Comparison of ENCODE assay signal across 8 mouse cellular contexts in the genomic region with DNA sequence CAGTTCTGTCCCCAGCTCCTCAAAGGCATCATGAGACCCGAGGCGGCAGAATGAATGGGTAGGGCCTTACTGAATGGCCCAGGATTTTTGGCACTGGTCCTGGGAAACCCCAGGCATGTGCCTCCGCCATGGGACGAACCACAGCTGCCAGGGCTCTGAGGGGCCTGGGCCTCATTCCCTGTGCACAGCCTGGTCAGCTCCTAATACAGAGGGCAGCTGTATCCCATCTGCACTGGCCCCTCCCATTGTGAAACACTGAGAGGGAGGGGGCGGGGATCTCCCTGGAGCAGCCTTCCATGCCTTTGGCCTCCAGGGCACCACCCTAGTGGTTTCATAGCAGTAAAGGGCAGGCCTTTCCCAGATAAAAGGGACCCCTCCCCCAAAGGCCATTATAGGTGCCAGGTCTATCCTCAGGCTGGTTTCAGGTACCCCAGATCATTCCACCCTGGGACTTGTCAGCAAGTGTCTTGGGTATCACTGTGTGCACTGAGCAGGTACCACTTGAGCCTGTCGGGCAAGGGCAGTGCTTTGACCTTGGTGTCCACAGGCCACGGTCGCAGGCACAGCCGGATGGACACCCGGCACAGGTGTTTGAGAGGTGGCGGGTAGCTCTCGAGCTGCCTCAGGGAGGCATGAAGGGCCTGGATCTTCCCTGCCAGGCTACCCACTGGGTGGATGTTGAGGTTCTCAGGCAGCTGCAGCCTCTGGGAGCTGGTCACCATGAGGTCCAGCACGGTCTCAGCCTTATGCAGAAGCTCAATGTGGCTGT. TPM values are rescaled to one million over a fixed set of nuclear protein-coding genes. Genes with fewer than 3 reads are reported as not detected.
DNase-seq lines count a peak whose midpoint lies in the region; ATAC-seq and TF ChIP-seq lines count a peak whose summit lies in the region.
"Had no signal": no experiment of that assay in that cellular context is flagged by ENCODE, and none has a peak within 500 bp of the region (broad histone marks: within the 10 kb centered on the region; RNA-seq: fewer than 3 reads in every experiment).

No protein-coding gene starts in this region.

- peak; percentile 36 for DNase-seq in ovary, postnatal 36 days (ENCODE audit: low spot score)
- DNase-seq in ovary, postnatal 10 days (ENCODE audit: low spot score) = no peak
- peak; percentile 90 for DNase-seq in kidney, postnatal 10 days
- peak; percentile 78 for DNase-seq in midbrain, postnatal 0 days (ENCODE audit: low spot score)
- no peak for DNase-seq in thymus, adult 18-20 months

- 0 out of 2 replicates have a peak, but pooled peaks have one; percentile 7 for ATAC-seq in embryonic facial prominence, embryonic 13.5 days (ENCODE audit: insufficient number of reproducible peaks, insufficient read depth, low FRiP score, low TSS enrichment, low read depth)
- no peak for ATAC-seq in heart, embryonic 13.5 days (ENCODE audit: extremely low read depth, insufficient number of reproducible peaks, low FRiP score, low TSS enrichment)
- peak; percentile 27 for ATAC-seq in midbrain, postnatal 0 days (ENCODE audit: low FRiP score)

- H3K9ac ChIP-seq in embryonic facial prominence, embryonic 13.5 days = peak overlapping the region; percentile 40; the same call in 1 of the 2 replicates
- H3K9ac ChIP-seq in heart, embryonic 13.5 days = peak overlapping the region; percentile 19; the same call in 1 of the 2 replicates
- H3K9ac ChIP-seq in midbrain, postnatal 0 days (replicated peaks; ENCODE audit: low read length, poor library complexity, severe bottlenecking) = no peak overlapping the region
- H3K9ac ChIP-seq: limb, embryonic 12.5 days had no signal

- WGBS in embryonic facial prominence, embryonic 13.5 days = 67% methylated on average over 13 of the region's 13 CpGs
- 62% methylated on average over 13 of the region's 13 CpGs for WGBS in heart, embryonic 13.5 days
- 72% methylated on average over 13 of the region's 13 CpGs for WGBS in midbrain, postnatal 0 days

- H3K9me3 ChIP-seq in embryonic facial prominence, embryonic 13.5 days = no peaks in the 10 kb centered on the region
- no peaks in the 10 kb centered on the region; the same call in 1 of the 2 replicates for H3K9me3 ChIP-seq in heart, embryonic 13.5 days
- H3K9me3 ChIP-seq in midbrain, postnatal 0 days (ENCODE audit: low read length) = no peaks in the 10 kb centered on the region

- H3K36me3 ChIP-seq in embryonic facial prominence, embryonic 13.5 days = peaks cover 78% of the 10 kb centered on the region
- peaks cover 80% of the 10 kb centered on the region for H3K36me3 ChIP-seq in heart, embryonic 13.5 days
- H3K36me3 ChIP-seq in midbrain, postnatal 0 days (ENCODE audit: insufficient read depth, low read length) = peaks cover 62% of the 10 kb centered on the region

- H3K27ac ChIP-seq in embryonic facial prominence, embryonic 13.5 days = peak overlapping the region; percentile 33; the same call in 1 of the 2 replicates
- H3K27ac ChIP-seq in heart, embryonic 13.5 days (replicated peaks) = peak overlapping the region; percentile 15; the same call in 1 of the 2 replicates
- H3K27ac ChIP-seq in midbrain, postnatal 0 days (ENCODE audit: low read depth, low read length) = 0 out of 2 replicates have a peak overlapping the region, but pooled peaks have one; percentile 7
- H3K27ac ChIP-seq: limb, embryonic 12.5 days had no signal

- H3K27me3 ChIP-seq in embryonic facial prominence, embryonic 13.5 days = no peaks in the 10 kb centered on the region
- no peaks in the 10 kb centered on the region for H3K27me3 ChIP-seq in heart, embryonic 13.5 days (replicated peaks)
- H3K27me3 ChIP-seq in midbrain, postnatal 0 days (ENCODE audit: insufficient read depth, low read length) = no peaks in the 10 kb centered on the region
- H3K27me3 ChIP-seq: limb, embryonic 12.5 days had no signal

- no peak for TF ChIP-seq CTCF in midbrain, postnatal 0 days (IDR thresholded peaks at IDR 0.05)

- H3K4me3 ChIP-seq in embryonic facial prominence, embryonic 13.5 days = no peak overlapping the region
- no peak overlapping the region for H3K4me3 ChIP-seq in heart, embryonic 13.5 days
- no peak overlapping the region for H3K4me3 ChIP-seq in midbrain, postnatal 0 days (ENCODE audit: low read depth, low read length)
- H3K4me3 ChIP-seq: limb, embryonic 12.5 days had no signal

- H3K4me2 ChIP-seq in embryonic facial prominence, embryonic 13.5 days = no peak overlapping the region
- no peak overlapping the region for H3K4me2 ChIP-seq in heart, embryonic 13.5 days
- H3K4me2 ChIP-seq in midbrain, postnatal 0 days (ENCODE audit: low read depth, low read length, poor library complexity, severe bottlenecking) = no peak overlapping the region
- H3K4me2 ChIP-seq: limb, embryonic 12.5 days had no signal

- peaks cover 31% of the 10 kb centered on the region for H3K4me1 ChIP-seq in embryonic facial prominence, embryonic 13.5 days
- peaks cover 44% of the 10 kb centered on the region for H3K4me1 ChIP-seq in heart, embryonic 13.5 days
- H3K4me1 ChIP-seq in midbrain, postnatal 0 days (ENCODE audit: insufficient read depth, low read length) = peaks cover 12% of the 10 kb centered on the region

RNA-seq across cellular contexts. Expression of a gene that starts 6.6 kb away (rescaled TPM):
- polyA plus RNA-seq in embryonic facial prominence, embryonic 13.5 days (2015; fragmentation: Nextera tagmentation; extraction: Ambion mirVana) = 39.5 and 47.3 TPM in 2 replicates
- polyA plus RNA-seq in heart, embryonic 13.5 days (2015; fragmentation: Nextera tagmentation; extraction: Ambion mirVana) = 20.0 and 21.8 TPM in 2 replicates
- 36.5 and 40.7 TPM in 2 replicates for total RNA-seq in midbrain, postnatal 0 days (2014; rRNA removed)
- polyA plus RNA-seq in midbrain, postnatal 0 days (2015; fragmentation: Nextera tagmentation; extraction: Ambion mirVana) = 36.1 and 39.6 TPM in 2 replicates

RNA-seq across cellular contexts. Expression of a gene that starts 11.2 kb away (rescaled TPM):
- 103 and 107 TPM in 2 replicates for polyA plus RNA-seq in embryonic facial prominence, embryonic 13.5 days (2015; fragmentation: Nextera tagmentation; extraction: Ambion mirVana)
- polyA plus RNA-seq in heart, embryonic 13.5 days (2015; fragmentation: Nextera tagmentation; extraction: Ambion mirVana) = 30.3 and 37.0 TPM in 2 replicates
- 4.4 and 12.5 TPM in 2 replicates for total RNA-seq in midbrain, postnatal 0 days (2014; rRNA removed)
- polyA plus RNA-seq in midbrain, postnatal 0 days (2015; fragmentation: Nextera tagmentation; extraction: Ambion mirVana) = 3.0 and 5.1 TPM in 2 replicates

RNA-seq across cellular contexts. Expression of a gene that starts 15.9 kb away (rescaled TPM):
- polyA plus RNA-seq in embryonic facial prominence, embryonic 13.5 days (2015; fragmentation: Nextera tagmentation; extraction: Ambion mirVana) = 94.9 and 105 TPM in 2 replicates
- polyA plus RNA-seq in heart, embryonic 13.5 days (2015; fragmentation: Nextera tagmentation; extraction: Ambion mirVana) = 72.7 and 81.4 TPM in 2 replicates
- total RNA-seq in midbrain, postnatal 0 days (2014; rRNA removed) = 62.2 and 74.1 TPM in 2 replicates
- polyA plus RNA-seq in midbrain, postnatal 0 days (2015; fragmentation: Nextera tagmentation; extraction: Ambion mirVana) = 90.3 and 104 TPM in 2 replicates

RNA-seq across cellular contexts. Expression of a gene that starts 20.1 kb away (rescaled TPM):
- 2.8 and 2.9 TPM in 2 replicates for polyA plus RNA-seq in embryonic facial prominence, embryonic 13.5 days (2015; fragmentation: Nextera tagmentation; extraction: Ambion mirVana)
- 1.7 and 2.1 TPM in 2 replicates for polyA plus RNA-seq in heart, embryonic 13.5 days (2015; fragmentation: Nextera tagmentation; extraction: Ambion mirVana)
- total RNA-seq in midbrain, postnatal 0 days (2014; rRNA removed) = 2.4 TPM in 1 of 2 replicates, not detected in the other
- polyA plus RNA-seq in midbrain, postnatal 0 days (2015; fragmentation: Nextera tagmentation; extraction: Ambion mirVana) = 1.2 and 1.5 TPM in 2 replicates

Comparison
In these comparisons a context has a peak if more than half of its experiments do, and no peak if none do; other contexts are left out.
1. DNase-seq: peak in ovary, postnatal 36 days (single experiment), kidney, postnatal 10 days (single experiment) and midbrain, postnatal 0 days (single experiment); none in ovary, postnatal 10 days (single experiment) and thymus, adult 18-20 months (0 of 2).
2. Peak in every context shown above with its lines, with median percentiles within 50 percentile points of each other: H3K27ac ChIP-seq.